Mouse (Mus musculus): ENCODE results near the gene Klk1b8. TPM values are rescaled to one million over a fixed set of nuclear protein-coding genes. Genes with fewer than 3 reads are reported as not detected.

Klk1b8 gene
- polyA plus RNA-seq (2015; fragmentation: Illumina TruSeq; extraction: RNeasy Lipid Tissue Mini Kit (QIAGEN cat#74804); ENCODE audit: insufficient read depth, low replicate concordance), result not detected

GRCm38 (mm10) chr7:43950364-43950763 is at the start of gene Klk1b8:
TSS of gene Klk1b8 (plus strand) at chr7:43950664.

GRCm38 (mm10) chr7:43933440-43933839 is 17.0 kb upstream of the Klk1b8 start, which contains the start of gene Klk15:
TSS of gene Klk15 (plus strand) at chr7:43933740.

GRCm38 (mm10) chr7:43966451-43966850 is 16.0 kb downstream of the Klk1b8 start, which contains the start of gene Klk1b1:
TSS of gene Klk1b1 (plus strand) at chr7:43966751.

DNA sequence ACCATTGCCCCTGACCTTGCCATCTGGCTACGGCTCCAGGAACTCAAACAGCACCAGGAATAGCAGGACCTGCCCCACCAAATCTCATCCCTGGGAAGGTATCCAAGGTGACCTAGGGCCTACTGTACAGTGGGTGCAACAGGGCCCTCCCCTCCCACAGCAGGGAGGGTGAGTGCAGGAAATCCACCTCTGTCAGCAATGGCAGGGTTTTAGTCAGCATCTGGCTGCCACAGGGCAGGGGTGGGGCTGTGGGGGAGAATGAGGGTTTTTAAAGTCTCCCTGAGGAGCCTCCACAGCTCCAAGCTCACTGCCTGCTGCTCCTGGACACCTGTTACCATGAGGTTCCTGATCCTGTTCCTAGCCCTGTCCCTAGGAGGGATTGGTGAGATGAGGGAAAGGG is 25.3 kb downstream of the Klk1b8 start, which contains the start of gene Klk1b9:
TSS of gene Klk1b9 (plus strand) at position 301 of the 400 bp plus-strand sequence.

DNA sequence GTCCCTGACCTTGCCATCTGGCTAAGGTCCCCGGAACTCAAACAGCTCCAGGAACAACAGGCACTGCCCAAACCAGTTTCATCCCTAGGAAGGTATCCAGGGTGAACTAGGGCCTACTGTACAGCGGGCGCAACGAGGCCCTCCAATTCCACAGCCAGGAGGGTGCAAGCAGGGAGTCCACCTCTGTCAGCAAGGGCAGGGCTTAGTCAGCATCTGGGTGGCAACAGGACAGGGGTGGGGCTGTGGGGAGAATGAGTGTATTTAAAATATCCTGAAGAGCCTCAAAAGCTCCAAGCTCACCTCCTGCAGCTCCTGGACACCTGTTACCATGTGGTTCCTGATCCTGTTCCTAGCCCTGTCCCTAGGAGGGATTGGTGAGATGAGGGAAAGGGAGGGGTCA is 45.1 kb downstream of the Klk1b8 start, which contains the start of gene Klk1b11:
TSS of gene Klk1b11 (plus strand) at position 301 of the 400 bp plus-strand sequence.

Other genes with a start within 250 kb of the Klk1b8 start
- not detected for gene Klk13, start 238.1 kb upstream of the Klk1b8 start, polyA plus RNA-seq (2015; fragmentation: Illumina TruSeq; extraction: RNeasy Lipid Tissue Mini Kit (QIAGEN cat#74804); ENCODE audit: insufficient read depth, low replicate concordance)
- gene Klk12, start 181.8 kb upstream of the Klk1b8 start, polyA plus RNA-seq (2015; fragmentation: Illumina TruSeq; extraction: RNeasy Lipid Tissue Mini Kit (QIAGEN cat#74804); ENCODE audit: insufficient read depth, low replicate concordance), result not detected
- not detected for gene Klk11, start 176.1 kb upstream of the Klk1b8 start, polyA plus RNA-seq (2015; fragmentation: Illumina TruSeq; extraction: RNeasy Lipid Tissue Mini Kit (QIAGEN cat#74804); ENCODE audit: insufficient read depth, low replicate concordance)
- not detected for gene Klk10, start 169.6 kb upstream of the Klk1b8 start, polyA plus RNA-seq (2015; fragmentation: Illumina TruSeq; extraction: RNeasy Lipid Tissue Mini Kit (QIAGEN cat#74804); ENCODE audit: insufficient read depth, low replicate concordance)
- gene Klk9, start 158.8 kb upstream of the Klk1b8 start, polyA plus RNA-seq (2015; fragmentation: Illumina TruSeq; extraction: RNeasy Lipid Tissue Mini Kit (QIAGEN cat#74804); ENCODE audit: insufficient read depth, low replicate concordance), result not detected
- 18.2 TPM for gene Klk8, start 153.1 kb upstream of the Klk1b8 start, polyA plus RNA-seq (2015; fragmentation: Illumina TruSeq; extraction: RNeasy Lipid Tissue Mini Kit (QIAGEN cat#74804); ENCODE audit: insufficient read depth, low replicate concordance)
- gene Klk7, start 139.4 kb upstream of the Klk1b8 start, polyA plus RNA-seq (2015; fragmentation: Illumina TruSeq; extraction: RNeasy Lipid Tissue Mini Kit (QIAGEN cat#74804); ENCODE audit: insufficient read depth, low replicate concordance), result not detected
- not detected for gene Klk6, start 126.2 kb upstream of the Klk1b8 start, polyA plus RNA-seq (2015; fragmentation: Illumina TruSeq; extraction: RNeasy Lipid Tissue Mini Kit (QIAGEN cat#74804); ENCODE audit: insufficient read depth, low replicate concordance)
- not detected for gene Klk5, start 108.7 kb upstream of the Klk1b8 start, polyA plus RNA-seq (2015; fragmentation: Illumina TruSeq; extraction: RNeasy Lipid Tissue Mini Kit (QIAGEN cat#74804); ENCODE audit: insufficient read depth, low replicate concordance)
- gene Klk4, start 69.5 kb upstream of the Klk1b8 start, polyA plus RNA-seq (2015; fragmentation: Illumina TruSeq; extraction: RNeasy Lipid Tissue Mini Kit (QIAGEN cat#74804); ENCODE audit: insufficient read depth, low replicate concordance), result not detected
- not detected for gene Klk15, start 16.9 kb upstream of the Klk1b8 start, polyA plus RNA-seq (2015; fragmentation: Illumina TruSeq; extraction: RNeasy Lipid Tissue Mini Kit (QIAGEN cat#74804); ENCODE audit: insufficient read depth, low replicate concordance)
- gene Klk1b1, start 16.1 kb downstream of the Klk1b8 start, polyA plus RNA-seq (2015; fragmentation: Illumina TruSeq; extraction: RNeasy Lipid Tissue Mini Kit (QIAGEN cat#74804); ENCODE audit: insufficient read depth, low replicate concordance), result not detected
- gene Klk1b9, start 25.4 kb downstream of the Klk1b8 start, polyA plus RNA-seq (2015; fragmentation: Illumina TruSeq; extraction: RNeasy Lipid Tissue Mini Kit (QIAGEN cat#74804); ENCODE audit: insufficient read depth, low replicate concordance), result not detected
- gene Klk1b11, start 45.2 kb downstream of the Klk1b8 start, polyA plus RNA-seq (2015; fragmentation: Illumina TruSeq; extraction: RNeasy Lipid Tissue Mini Kit (QIAGEN cat#74804); ENCODE audit: insufficient read depth, low replicate concordance), result not detected
- not detected for gene Klk1b26, start 61.5 kb downstream of the Klk1b8 start, polyA plus RNA-seq (2015; fragmentation: Illumina TruSeq; extraction: RNeasy Lipid Tissue Mini Kit (QIAGEN cat#74804); ENCODE audit: insufficient read depth, low replicate concordance)
- gene Klk1b27, start 101.6 kb downstream of the Klk1b8 start, polyA plus RNA-seq (2015; fragmentation: Illumina TruSeq; extraction: RNeasy Lipid Tissue Mini Kit (QIAGEN cat#74804); ENCODE audit: insufficient read depth, low replicate concordance), result 1.4 TPM
- gene Klk1b21, start 151.7 kb downstream of the Klk1b8 start, polyA plus RNA-seq (2015; fragmentation: Illumina TruSeq; extraction: RNeasy Lipid Tissue Mini Kit (QIAGEN cat#74804); ENCODE audit: insufficient read depth, low replicate concordance), result not detected
- gene Klk1b22, start 162.0 kb downstream of the Klk1b8 start, polyA plus RNA-seq (2015; fragmentation: Illumina TruSeq; extraction: RNeasy Lipid Tissue Mini Kit (QIAGEN cat#74804); ENCODE audit: insufficient read depth, low replicate concordance), result not detected
- gene Klk1b16, start 186.1 kb downstream of the Klk1b8 start, polyA plus RNA-seq (2015; fragmentation: Illumina TruSeq; extraction: RNeasy Lipid Tissue Mini Kit (QIAGEN cat#74804); ENCODE audit: insufficient read depth, low replicate concordance), result not detected
- gene Klk1b24, start 237.6 kb downstream of the Klk1b8 start, polyA plus RNA-seq (2015; fragmentation: Illumina TruSeq; extraction: RNeasy Lipid Tissue Mini Kit (QIAGEN cat#74804); ENCODE audit: insufficient read depth, low replicate concordance), result not detected
- gene Klk1b3, start 247.5 kb downstream of the Klk1b8 start, polyA plus RNA-seq (2015; fragmentation: Illumina TruSeq; extraction: RNeasy Lipid Tissue Mini Kit (QIAGEN cat#74804); ENCODE audit: insufficient read depth, low replicate concordance), result not detected